Mouse (Mus musculus): ENCODE data around the gene Jph3.

- TF ChIP-seq CTCF (IDR thresholded peaks at IDR 0.05 in 2 of 3, conservative IDR thresholded peaks at IDR 0.05 in 1 of 3; ENCODE audit: control insufficient read depth in 1 of 3, insufficient read depth in 1 of 3, low read depth in 2 of 3, low read length in 3 of 3, poor library complexity in 1 of 3, severe bottlenecking in 1 of 3) = no peak
- TF ChIP-seq ELF1 (IDR thresholded peaks at IDR 0.05; ENCODE audit: low read depth, low read length) = no peak
- no peak for TF ChIP-seq POLR2A (IDR thresholded peaks at IDR 0.05; ENCODE audit: control insufficient read depth in 1 of 2, insufficient read depth in 1 of 2, low read depth in 1 of 2, low read length in 2 of 2, poor library complexity in 1 of 2)
- no peak for TF ChIP-seq GATA1 (IDR thresholded peaks at IDR 0.05; ENCODE audit: low read depth, low read length)
- no peak for TF ChIP-seq CHD2 (IDR thresholded peaks at IDR 0.05; ENCODE audit: low read length)
- TF ChIP-seq MAX (IDR thresholded peaks at IDR 0.05; ENCODE audit: low read length) = no peak
- TF ChIP-seq POLR2AphosphoS2 (IDR thresholded peaks at IDR 0.05; ENCODE audit: low read length) = no peak
- no peak for TF ChIP-seq ZC3H11A (IDR thresholded peaks at IDR 0.05; ENCODE audit: low read depth, low read length)
- TF ChIP-seq GABPA (IDR thresholded peaks at IDR 0.05; ENCODE audit: low read depth, low read length) = no peak
- no peak for TF ChIP-seq TBP (IDR thresholded peaks at IDR 0.05; ENCODE audit: low read depth, low read length)
- no peak for TF ChIP-seq EP300 (IDR thresholded peaks at IDR 0.05; ENCODE audit: low read depth in 1 of 2, low read length in 2 of 2)
Measured at GRCm38 (mm10) chr8:121695585-121696184, 33.7 kb upstream of the Jph3 start.
